Comparison of ENCODE assay signal across 8 mouse cellular contexts in genomic region chr5:120714314-120714713, GRCm38 (mm10). TPM values are rescaled to one million over a fixed set of nuclear protein-coding genes. Genes with fewer than 3 reads are reported as not detected.
DNase-seq lines count a peak whose midpoint lies in the region; ATAC-seq and TF ChIP-seq lines count a peak whose summit lies in the region.
"Had no signal": no experiment of that assay in that cellular context is flagged by ENCODE, and none has a peak within 500 bp of the region (broad histone marks: within the 10 kb centered on the region; RNA-seq: fewer than 3 reads in every experiment).

No protein-coding gene starts in this region.

- no peaks in the 10 kb centered on the region for H3K27me3 ChIP-seq in spleen, adult 2 months (ENCODE audit: control insufficient read depth, insufficient read depth, low read length)

- peak; percentile 34; the same call in 1 of the 2 replicates for ATAC-seq in granulocyte monocyte progenitor cell, adult 5-6 weeks (replicated peaks; ENCODE audit: poor library complexity, severe bottlenecking)
- ATAC-seq in megakaryocyte-erythroid progenitor cell, adult 5-6 weeks (replicated peaks; ENCODE audit: low FRiP score, low TSS enrichment, poor library complexity, severe bottlenecking): 0 out of 2 replicates have a peak, but pooled peaks have one; percentile 41

- no peak for TF ChIP-seq POLR2A in spleen, adult 2 months (IDR thresholded peaks at IDR 0.05; ENCODE audit: low read depth, low read length)

- TF ChIP-seq CTCF in spleen, adult 2 months (IDR thresholded peaks at IDR 0.05; ENCODE audit: extremely low read depth, insufficient read depth, insufficient read length, insufficient replicate concordance): peak; percentile 97

- no peaks in the 10 kb centered on the region; the same call in 1 of the 2 replicates for H3K36me3 ChIP-seq in spleen, adult 2 months (ENCODE audit: control insufficient read depth, insufficient read depth, low read length)
- H3K36me3 ChIP-seq: liver, embryonic 15.5 days had no signal

- DNase-seq in CD8-positive naive resting alpha-beta T cell, adult 2 months (ENCODE audit: low read depth in 2 of 2, low spot score in 2 of 2): peak; percentile 87 to 88
- peak; percentile 68 for DNase-seq in Muller cell, postnatal 12 days (ENCODE audit: inconsistent ontology term)
- DNase-seq in cerebellum, postnatal 25 days: peak; percentile 92 to 95
- DNase-seq in layer of hippocampus, postnatal 10 days (ENCODE audit: low spot score in 2 of 2): peak; percentile 89 to 90
- peak; percentile 56 to 82 for DNase-seq in spleen, adult 2 months (ENCODE audit: low read depth in 1 of 2, low spot score in 2 of 2)

- no peak overlapping the region for H3K4me3 ChIP-seq in spleen, adult 2 months (ENCODE audit: extremely low read depth, insufficient read depth, insufficient read length)
- H3K4me3 ChIP-seq: liver, embryonic 15.5 days had no signal

- H3K4me1 ChIP-seq in spleen, adult 2 months (ENCODE audit: control insufficient read depth, insufficient read depth, insufficient read length): peaks cover 19% of the 10 kb centered on the region
- H3K4me1 ChIP-seq: liver, embryonic 15.5 days had no signal

- 3% methylated on average over 16 of the region's 16 CpGs for WGBS in spleen, adult 2 months

- H3K27ac ChIP-seq in spleen, adult 2 months (ENCODE audit: insufficient read depth, low read length): no peak overlapping the region
- H3K27ac ChIP-seq: liver, embryonic 15.5 days had no signal

RNA-seq across cellular contexts. Expression of gene Dtx1, which starts 2.6 kb away (rescaled TPM):
- total RNA-seq in granulocyte monocyte progenitor cell, adult 5-6 weeks (2014; fragmentation: Nextera tagmentation): not detected in 2 replicates
- total RNA-seq in granulocyte monocyte progenitor cell, adult 5-6 weeks (2017): not detected in 2 replicates
- 10 to 100 TPM; 87.6 to 93.3 TPM for total RNA-seq in layer of hippocampus, postnatal 10 days (2021)
- 8.7 TPM in 1 of 2 replicates, not detected in the other for total RNA-seq in megakaryocyte-erythroid progenitor cell, adult 5-6 weeks (2014; fragmentation: Nextera tagmentation)
- 0.56 TPM in 1 of 2 replicates, not detected in the other for total RNA-seq in megakaryocyte-erythroid progenitor cell, adult 5-6 weeks (2017)
- polyA plus RNA-seq in spleen, adult 2 months (2012; rRNA removed): 264 and 351 TPM in 2 replicates

RNA-seq across cellular contexts. Expression of gene Oas2, which starts 35.3 kb away (rescaled TPM):
- total RNA-seq in granulocyte monocyte progenitor cell, adult 5-6 weeks (2014; fragmentation: Nextera tagmentation): 0.47 TPM in 1 of 2 replicates, not detected in the other
- 1.0 TPM in 1 of 2 replicates, not detected in the other for total RNA-seq in granulocyte monocyte progenitor cell, adult 5-6 weeks (2017)
- total RNA-seq in layer of hippocampus, postnatal 10 days (2021): under 1 TPM in 1 of 2 experiments, not detected in 1; 0.18 TPM
- 1.7 and 2.0 TPM in 2 replicates for total RNA-seq in megakaryocyte-erythroid progenitor cell, adult 5-6 weeks (2014; fragmentation: Nextera tagmentation)
- total RNA-seq in megakaryocyte-erythroid progenitor cell, adult 5-6 weeks (2017): 0.72 and 1.3 TPM in 2 replicates
- polyA plus RNA-seq in spleen, adult 2 months (2012; rRNA removed): 7.2 and 9.0 TPM in 2 replicates

Comparison
In these comparisons a context has a peak if more than half of its experiments do, and no peak if none do; other contexts are left out.
1. RNA of gene Dtx1, which starts 2.6 kb away (total RNA-seq): 87.6 to 93.3 TPM in layer of hippocampus, postnatal 10 days; 0.56 to 8.7 TPM in megakaryocyte-erythroid progenitor cell, adult 5-6 weeks and not detected in granulocyte monocyte progenitor cell, adult 5-6 weeks; every median in the first group is over 4 times any median in the second.
2. Peak in every context shown above with its lines, with median percentiles within 50 percentile points of each other: DNase-seq.